Mouse (Mus musculus): ENCODE data around the gene C130026I21Rik.
"Not testable (repeated sequence)": the region's sequence is repeated elsewhere in the genome, so short reads cannot be mapped to it uniquely, and the experiment has no call there.

- TF ChIP-seq CTCF (IDR thresholded peaks at IDR 0.05; ENCODE audit: borderline replicate concordance, extremely low read depth, insufficient read depth, insufficient read length); POLR2A (IDR thresholded peaks at IDR 0.05; ENCODE audit: borderline replicate concordance, extremely low read depth, insufficient read depth, insufficient read length, poor library complexity, severe bottlenecking): not testable (repeated sequence)
Observed at GRCm38 (mm10) chr1:85084803-85085202, 185.6 kb downstream of the C130026I21Rik start.
